Mouse (Mus musculus) small intestine, adult 2 months (tissue): ENCODE measurements around the gene Gkn1. TPM values are rescaled to one million over a fixed set of nuclear protein-coding genes. Genes with fewer than 3 reads are reported as not detected.

ENCODE experiments used
- H3K27ac ChIP-seq: fragments of 200-500 bp; 2 replicates; pipeline ENCODE4 v1.5.1; 2012; ENCODE audit warnings: low read depth, low read length, control low read depth, inconsistent platforms; ENCODE audit not compliant: insufficient read depth
- H3K27me3 ChIP-seq: fragments of 200-500 bp; 2 replicates; pipeline ENCODE4 v1.6.1; 2012; ENCODE audit warnings: mild to moderate bottlenecking, moderate library complexity, low read length, inconsistent platforms; ENCODE audit not compliant: control insufficient read depth, insufficient read depth
- H3K36me3 ChIP-seq: fragments of 200-500 bp; 2 replicates; pipeline ENCODE4 v1.6.1; 2012; ENCODE audit warnings: mild to moderate bottlenecking, low read length, control low read depth, inconsistent platforms; ENCODE audit not compliant: control insufficient read depth, insufficient read depth
- H3K4me1 ChIP-seq: fragments of 200-500 bp; 2 replicates; pipeline ENCODE4 v1.6.1; 2012; ENCODE audit warnings: low read length, inconsistent platforms, mixed read lengths; ENCODE audit not compliant: control insufficient read depth, insufficient read depth, insufficient read length
- H3K4me3 ChIP-seq: fragments of 200-500 bp; 2 replicates; pipeline ENCODE4 v1.5.1; 2012; ENCODE audit warnings: low read depth, mild to moderate bottlenecking, control low read depth, inconsistent platforms, low read length, moderate library complexity
- CTCF ChIP-seq: fragments of 200-500 bp; IDR thresholded peaks from 2 replicates; pipeline ENCODE4 v1.5.1; 2012; ENCODE audit warnings: low read depth, mild to moderate bottlenecking, control low read depth, inconsistent platforms, low read length, moderate library complexity, mixed read lengths; ENCODE audit not compliant: insufficient replicate concordance, insufficient read length; ENCODE audit errors: extremely low read depth
- POLR2A ChIP-seq: fragments of 200-500 bp; IDR thresholded peaks from 2 replicates; pipeline ENCODE4 v1.6.1; 2012; ENCODE audit warnings: low read depth, mild to moderate bottlenecking, control low read depth, inconsistent platforms, low read length, moderate library complexity
- WGBS: fragments of 180-500 bp; shearing (Covaris S2); methylation state at CpG from one replicate; pipeline ENCODE4 v1.1.7; 2018; 5-methylcytosine and 5-hydroxymethylcytosine counted together
- polyA plus RNA-seq: library from polyadenylated mRNA; depleted of rRNA; stranded (reverse); fragments of >200 nt; gene quantifications from 2 replicates; pipeline ENCODE4 v1.2.3, GENCODE M21; 2012; rRNA removed

Gkn1 gene
- polyA plus RNA-seq, 1 experiment, result 5.3 TPM

DNA sequence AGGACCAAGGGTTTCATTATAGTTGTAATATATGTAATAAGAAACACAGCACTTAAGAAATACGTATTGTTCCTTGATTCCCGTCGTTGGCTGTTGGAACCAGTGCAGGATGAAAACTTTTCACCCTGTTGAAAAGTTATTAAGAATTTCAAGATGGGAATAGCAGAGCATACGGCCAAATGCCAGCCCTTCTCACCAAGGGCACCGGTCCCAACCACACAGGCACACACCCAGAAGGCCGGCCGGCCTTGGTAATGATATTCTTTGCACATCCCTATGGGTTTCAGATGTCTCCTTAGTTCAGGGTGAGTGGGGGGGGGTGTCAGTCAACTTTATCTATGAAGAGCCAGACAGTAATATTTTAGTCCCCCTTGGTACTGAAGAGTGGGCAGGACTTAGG lies 32.1 kb downstream of the Gkn1 start:
- Histone ChIP-seq H3K4me3 (no peak overlapping the region), H3K36me3 (no peaks in the 10 kb centered on the region), H3K27me3 (no peaks in the 10 kb centered on the region), H3K4me1 (0 out of 2 replicates have a peak, but pooled peaks cover 2% of the 10 kb centered on the region), H3K27ac (no peak overlapping the region)
- 89% methylated on average over 7 of the region's 7 CpGs for WGBS
- TF ChIP-seq POLR2A (no peak), CTCF (no peak)

GRCm38 (mm10) chr6:87316966-87317365 lies 33.8 kb downstream of the Gkn1 start:
- H3K4me3 ChIP-seq, result no peak overlapping the region
- TF ChIP-seq POLR2A (no peak), CTCF (no peak)
- no peaks in the 10 kb centered on the region for H3K36me3 ChIP-seq
- WGBS, result 72% methylated on average over 8 of the region's 8 CpGs
- no peak overlapping the region for H3K27ac ChIP-seq
- H3K4me1 ChIP-seq, result 0 out of 2 replicates have a peak, but pooled peaks cover 2% of the 10 kb centered on the region
- H3K27me3 ChIP-seq, result no peaks in the 10 kb centered on the region

GRCm38 (mm10) chr6:87312761-87313160 lies 38.0 kb downstream of the Gkn1 start:
- WGBS, result 63% methylated on average over 4 of the region's 4 CpGs
- no peaks in the 10 kb centered on the region for H3K36me3 ChIP-seq
- H3K27ac ChIP-seq, result no peak overlapping the region
- TF ChIP-seq POLR2A (no peak), CTCF (no peak)
- H3K4me3 ChIP-seq, result no peak overlapping the region
- 0 out of 2 replicates have a peak, but pooled peaks cover under 1% of the 10 kb centered on the region for H3K4me1 ChIP-seq
- H3K27me3 ChIP-seq, result no peaks in the 10 kb centered on the region

DNA sequence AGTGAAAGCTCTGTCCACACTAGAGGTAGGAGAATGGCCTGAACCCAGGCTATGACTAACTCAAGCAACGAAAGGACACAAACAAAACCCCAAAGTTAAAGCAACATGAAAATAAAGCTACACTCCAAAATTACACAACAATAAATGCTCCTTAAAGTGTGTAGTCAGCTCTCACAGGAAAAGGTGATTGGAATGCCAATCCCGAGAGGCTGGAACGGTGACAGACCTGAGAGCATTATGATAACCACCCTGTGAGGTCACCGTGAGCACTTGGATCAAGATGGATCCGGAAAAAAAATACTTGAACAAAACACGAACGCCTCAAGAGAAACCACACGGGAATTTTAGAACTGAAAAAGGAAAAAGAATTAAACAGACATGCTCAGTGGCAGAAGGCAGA lies 46.3 kb downstream of the Gkn1 start:
- Histone ChIP-seq H3K36me3 (no peaks in the 10 kb centered on the region), H3K4me1 (no peaks in the 10 kb centered on the region), H3K4me3 (no peak overlapping the region), H3K27ac (no peak overlapping the region), H3K27me3 (no peaks in the 10 kb centered on the region)
- no peak for TF ChIP-seq CTCF
- TF ChIP-seq POLR2A, result no peak
- WGBS, result 65% methylated on average over 8 of the region's 8 CpGs

DNA sequence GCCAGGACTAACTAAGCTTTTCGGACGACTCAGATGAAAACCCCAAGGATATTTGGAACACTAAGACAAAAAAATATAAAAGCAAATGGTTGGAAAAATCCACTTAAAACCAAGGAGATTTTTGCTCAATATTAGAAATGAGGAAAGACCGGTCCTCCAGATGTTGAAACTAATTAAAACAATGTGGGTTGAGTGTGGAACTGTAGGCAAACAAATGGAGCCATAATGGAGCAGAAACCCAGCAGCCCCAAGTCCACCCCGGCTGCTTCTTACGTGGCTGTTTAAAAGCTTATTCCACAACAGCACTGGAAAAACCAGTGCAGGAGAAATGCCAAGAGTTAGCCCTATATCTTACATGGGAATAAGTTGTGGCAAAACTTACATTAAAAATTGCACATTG lies 48.0 kb downstream of the Gkn1 start:
- WGBS, result 78% methylated on average over 5 of the region's 5 CpGs
- no peaks in the 10 kb centered on the region for H3K27me3 ChIP-seq
- no peak for TF ChIP-seq POLR2A
- TF ChIP-seq CTCF, result no peak

GRCm38 (mm10) chr6:87301991-87302390 lies 48.8 kb downstream of the Gkn1 start:
- H3K4me3 ChIP-seq, result no peak overlapping the region
- 41% methylated on average over 4 of the region's 4 CpGs for WGBS
- H3K4me1 ChIP-seq, result no peaks in the 10 kb centered on the region
- TF ChIP-seq CTCF, result no peak
- TF ChIP-seq POLR2A, result no peak
- no peak overlapping the region for H3K27ac ChIP-seq
- no peaks in the 10 kb centered on the region for H3K27me3 ChIP-seq
- H3K36me3 ChIP-seq, result no peaks in the 10 kb centered on the region

More for the DNA sequence above, 48.0 kb downstream of the Gkn1 start:
- Histone ChIP-seq H3K27ac (no peak overlapping the region), H3K4me3 (no peak overlapping the region), H3K4me1 (no peaks in the 10 kb centered on the region), H3K36me3 (no peaks in the 10 kb centered on the region)

Other genes starting within 250 kb of the Gkn1 start
- gene D6Ertd527e, start 246.2 kb downstream of the Gkn1 start, polyA plus RNA-seq, result 2.8 and 4.2 TPM in 2 replicates
- gene Antxr1, start 15.1 kb downstream of the Gkn1 start, polyA plus RNA-seq, result 3.9 TPM in 2 replicates
- gene Gkn2, start 22.4 kb upstream of the Gkn1 start, polyA plus RNA-seq, result 4.6 and 2,019 TPM in 2 replicates
- 6.3 and 2,866 TPM in 2 replicates for gene Gkn3, start 38.0 kb upstream of the Gkn1 start, polyA plus RNA-seq
- 0.01 TPM in 1 of 2 replicates, not detected in the other for gene Bmp10, start 78.1 kb upstream of the Gkn1 start, polyA plus RNA-seq
- gene Arhgap25, start 182.3 kb upstream of the Gkn1 start, polyA plus RNA-seq, result 0.85 and 1.9 TPM in 2 replicates
- gene Prokr1, start 239.8 kb upstream of the Gkn1 start, polyA plus RNA-seq, result 0.23 and 0.33 TPM in 2 replicates